Mouse (Mus musculus) myocyte (in vitro differentiated cells): ENCODE results near the gene Fam241a. TPM values are rescaled to one million over a fixed set of nuclear protein-coding genes. Genes with fewer than 3 reads are reported as not detected.

Source experiments
- H3K27me3 ChIP-seq: one replicate; pipeline ENCODE4 v1.6.1; 2011; ENCODE audit not compliant: control insufficient read depth, insufficient read depth, insufficient read length
- H3K36me3 ChIP-seq: one replicate; pipeline ENCODE4 v1.6.1; 2011; ENCODE audit not compliant: control insufficient read depth, insufficient read depth
- H3K4me2 ChIP-seq: one replicate; pipeline ENCODE4 v1.6.1; 2011; ENCODE audit warnings: low read depth, control low read depth
- H3K4me3 ChIP-seq: one replicate; pipeline ENCODE4 v1.5.1; 2011; ENCODE audit warnings: mild to moderate bottlenecking, control low read depth, moderate library complexity
- H3K79me2 ChIP-seq: one replicate; pipeline ENCODE4 v1.6.1; 2011; ENCODE audit not compliant: control insufficient read depth, insufficient read depth
- H3ac ChIP-seq: one replicate; pipeline ENCODE4 v1.6.1; 2011; ENCODE audit not compliant: control insufficient read depth, insufficient read length
- CEBPB ChIP-seq: IDR thresholded peaks from 2 replicates; pipeline ENCODE4 v1.6.1; 2011; ENCODE audit warnings: mild to moderate bottlenecking, moderate library complexity; ENCODE audit not compliant: poor library complexity, insufficient read depth, severe bottlenecking
- E2F4 ChIP-seq: IDR thresholded peaks from one replicate; pipeline ENCODE4 v1.6.1; 2011; ENCODE audit warnings: mild to moderate bottlenecking, control low read depth, moderate library complexity; ENCODE audit not compliant: insufficient read depth
- MAX ChIP-seq: IDR thresholded peaks from one replicate; pipeline ENCODE4 v1.6.1; 2011; ENCODE audit warnings: low read depth, mild to moderate bottlenecking, control low read depth
- MYOD1 ChIP-seq, 3 experiments: IDR thresholded peaks; one replicate each; pipeline ENCODE4 v1.6.1; 2011; ENCODE audit warnings: control low read depth in 2 of 3, low read depth in 2 of 3, mild to moderate bottlenecking in 2 of 3, moderate library complexity in 1 of 3; ENCODE audit not compliant: insufficient read length in 2 of 3, control insufficient read depth in 1 of 3
- MYOG ChIP-seq, 3 experiments: IDR thresholded peaks; one replicate each; pipeline ENCODE4 v1.6.1; 2011; ENCODE audit warnings: control low read depth in 2 of 3, low read depth in 2 of 3, mild to moderate bottlenecking in 2 of 3; ENCODE audit not compliant: insufficient read length in 2 of 3, control insufficient read depth in 1 of 3, insufficient read depth in 1 of 3
- POLR2A ChIP-seq: IDR thresholded peaks from one replicate; pipeline ENCODE4 v1.6.1; 2011; ENCODE audit warnings: low read depth, mild to moderate bottlenecking, control low read depth, moderate library complexity; ENCODE audit not compliant: insufficient read length
- POLR2AphosphoS2 ChIP-seq: IDR thresholded peaks from one replicate; pipeline ENCODE4 v1.6.1; 2011; ENCODE audit warnings: low read depth, control low read depth; ENCODE audit not compliant: insufficient read length
- REST ChIP-seq: IDR thresholded peaks from one replicate; pipeline ENCODE4 v1.6.1; 2011; ENCODE audit warnings: mild to moderate bottlenecking, control low read depth, moderate library complexity; ENCODE audit not compliant: insufficient read depth, insufficient read length
- SRF ChIP-seq: IDR thresholded peaks from one replicate; pipeline ENCODE4 v1.6.1; 2011; ENCODE audit warnings: low read depth; ENCODE audit not compliant: control insufficient read depth, insufficient read length
- TCF12 ChIP-seq: IDR thresholded peaks from one replicate; pipeline ENCODE4 v1.6.1; 2011; ENCODE audit warnings: mild to moderate bottlenecking, control low read depth; ENCODE audit not compliant: poor library complexity, insufficient read depth, severe bottlenecking
- TCF3 ChIP-seq: IDR thresholded peaks from one replicate; pipeline ENCODE4 v1.6.1; 2011; ENCODE audit warnings: low read depth, control low read depth; ENCODE audit not compliant: insufficient read length
- USF1 ChIP-seq: IDR thresholded peaks from one replicate; pipeline ENCODE4 v1.6.1; 2011; ENCODE audit warnings: low read depth, mild to moderate bottlenecking, control low read depth, moderate library complexity
- polyA plus RNA-seq: library from polyadenylated mRNA; unstranded; fragments of >200 nt; fragmentation: generic; extraction: Trizol; gene quantifications from one replicate; pipeline ENCODE4 v1.2.1, GENCODE M21; 2012; ENCODE audit warnings: missing spikeins

Gene Fam241a
- polyA plus RNA-seq, 1 experiment = 3.6 TPM

DNA sequence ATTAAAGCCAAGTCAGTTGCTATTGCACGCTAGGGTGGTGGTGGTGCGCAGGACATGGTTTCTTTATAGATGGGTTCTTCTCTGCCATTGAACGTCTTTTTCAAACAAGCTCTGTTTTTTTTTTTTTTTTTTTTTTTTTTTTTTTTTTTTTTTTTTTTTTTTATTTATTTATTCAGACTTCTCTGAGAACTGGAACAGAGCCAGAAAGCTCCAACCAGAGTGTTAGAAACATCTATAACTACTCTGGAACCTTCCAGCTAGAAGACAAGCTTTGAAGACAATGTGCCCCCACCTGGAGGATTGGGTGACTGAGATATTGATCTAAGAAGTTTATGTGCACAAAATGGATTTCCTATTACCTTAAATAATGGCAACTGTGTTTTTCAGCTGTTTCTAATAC, 32.6 kb downstream of the Fam241a start:
- no peaks in the 10 kb centered on the region for H3K79me2 ChIP-seq
- no peaks in the 10 kb centered on the region for H3K27me3 ChIP-seq
- H3K36me3 ChIP-seq = no peaks in the 10 kb centered on the region
- no peak overlapping the region for H3ac ChIP-seq
- no peak overlapping the region for H3K4me3 ChIP-seq
- no peak overlapping the region for H3K4me2 ChIP-seq
- no peak for TF ChIP-seq E2F4
- no peak for TF ChIP-seq MAX
- TF ChIP-seq TCF3 = no peak
- TF ChIP-seq POLR2AphosphoS2 = no peak
- no peak for TF ChIP-seq SRF
- no peak for TF ChIP-seq POLR2A
- no peak for TF ChIP-seq REST
- no peak for TF ChIP-seq USF1
- TF ChIP-seq TCF12 = no peak
- no peak for TF ChIP-seq MYOG (IDR thresholded peaks at IDR 0.05; ENCODE audit: control insufficient read depth in 1 of 3, insufficient read depth in 1 of 3, insufficient read length in 2 of 3, low read depth in 2 of 3)
- no peak for TF ChIP-seq MYOD1 (IDR thresholded peaks at IDR 0.05; ENCODE audit: control insufficient read depth in 1 of 3, insufficient read length in 2 of 3, low read depth in 2 of 3)
- TF ChIP-seq CEBPB = no peak

DNA sequence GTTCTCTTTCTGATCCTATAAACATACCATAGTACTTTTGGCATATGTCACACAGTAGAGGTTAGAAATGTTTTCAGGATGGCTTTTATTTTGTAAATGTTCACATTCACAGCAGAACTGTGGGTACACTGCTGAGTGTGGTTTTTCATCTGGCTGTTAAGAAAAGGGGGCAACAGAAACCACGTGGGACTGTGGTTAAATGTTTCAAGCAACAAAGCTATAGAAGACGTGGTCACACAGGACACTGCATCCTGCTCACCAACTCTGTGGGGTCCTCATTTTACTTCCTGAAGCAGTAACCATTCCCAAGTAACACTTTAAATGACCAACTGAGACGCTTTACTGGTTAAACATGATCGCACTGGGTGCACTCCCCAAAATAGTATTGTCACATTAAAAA, 33.6 kb downstream of the Fam241a start:
- Histone ChIP-seq H3K27me3 (no peaks in the 10 kb centered on the region), H3K4me2 (no peak overlapping the region), H3K4me3 (no peak overlapping the region), H3K79me2 (no peaks in the 10 kb centered on the region), H3K36me3 (no peaks in the 10 kb centered on the region), H3ac (no peak overlapping the region)
- no peak for TF ChIP-seq CEBPB
- TF ChIP-seq POLR2A = no peak
- TF ChIP-seq E2F4 = no peak
- no peak for TF ChIP-seq SRF
- no peak for TF ChIP-seq MYOD1 (IDR thresholded peaks at IDR 0.05; ENCODE audit: control insufficient read depth in 1 of 3, insufficient read length in 2 of 3, low read depth in 2 of 3)
- TF ChIP-seq TCF12 = no peak
- TF ChIP-seq TCF3 = no peak
- no peak for TF ChIP-seq POLR2AphosphoS2
- TF ChIP-seq MAX = no peak
- TF ChIP-seq MYOG (IDR thresholded peaks at IDR 0.05; ENCODE audit: control insufficient read depth in 1 of 3, insufficient read depth in 1 of 3, insufficient read length in 2 of 3, low read depth in 2 of 3) = no peak
- no peak for TF ChIP-seq REST
- TF ChIP-seq USF1 = no peak

DNA sequence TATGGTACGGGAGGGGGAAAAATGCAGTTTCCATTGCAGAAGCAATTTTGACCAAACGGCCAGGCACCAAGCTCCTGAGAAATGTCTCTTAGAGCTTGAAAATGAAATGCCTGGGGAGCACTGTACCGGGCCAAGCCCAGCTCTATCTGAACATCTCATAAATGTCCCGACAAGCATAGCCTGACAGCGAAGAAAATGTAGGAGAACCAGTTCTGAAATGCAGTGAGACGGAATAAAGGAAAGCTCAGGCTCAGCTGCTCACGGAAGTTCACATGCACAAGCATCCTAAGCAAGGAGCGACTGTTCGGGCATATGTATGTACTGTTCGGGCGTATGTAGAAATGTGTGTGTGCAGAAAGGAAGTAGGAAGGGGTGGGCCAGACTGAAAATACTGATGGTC, 34.8 kb downstream of the Fam241a start:
- Histone ChIP-seq H3K79me2 (no peaks in the 10 kb centered on the region), H3K27me3 (no peaks in the 10 kb centered on the region), H3K4me2 (no peak overlapping the region), H3K4me3 (no peak overlapping the region), H3ac (no peak overlapping the region), H3K36me3 (no peaks in the 10 kb centered on the region)
- TF ChIP-seq TCF3 (no peak), E2F4 (no peak), SRF (no peak)

DNA sequence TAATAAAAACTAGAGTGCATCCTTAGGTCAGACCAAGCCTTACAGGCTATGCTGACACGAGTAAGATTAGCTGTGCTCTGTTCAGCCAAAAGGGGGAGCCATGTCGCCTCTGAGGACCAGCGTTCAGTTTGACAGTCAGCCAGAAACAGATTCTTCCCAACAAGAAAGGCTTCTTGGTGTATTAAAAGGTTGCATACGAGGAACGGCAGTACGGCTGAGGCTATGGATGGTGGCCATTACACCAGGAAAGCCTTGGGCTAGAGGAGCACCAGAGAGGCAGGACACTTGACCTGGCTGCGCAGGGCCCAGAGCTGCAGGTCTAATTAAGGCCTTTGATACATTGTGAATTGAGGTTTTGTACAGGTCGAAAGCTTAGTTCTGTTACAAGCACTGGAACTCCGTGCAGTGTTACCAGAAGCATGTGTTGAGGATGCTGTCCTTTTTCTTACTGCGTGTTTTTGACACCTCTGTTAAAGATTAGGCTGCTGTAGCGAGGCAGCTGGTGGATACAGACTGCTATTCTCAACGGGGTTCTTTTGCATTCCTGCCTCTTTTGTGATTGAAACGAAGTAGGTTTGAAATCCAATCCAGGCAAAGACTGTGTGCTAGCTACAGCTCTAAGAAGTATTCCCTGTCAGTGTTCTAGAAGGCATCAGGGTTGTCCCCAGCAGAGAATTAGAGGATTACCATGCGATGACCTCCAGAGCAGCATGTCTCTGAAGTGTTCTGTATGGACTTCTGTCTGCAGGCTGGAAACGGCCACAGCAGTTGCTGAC, 42.5 kb downstream of the Fam241a start:
- Histone ChIP-seq H3K27me3 (no peaks in the 10 kb centered on the region), H3ac (no peak overlapping the region), H3K79me2 (no peaks in the 10 kb centered on the region), H3K4me2 (peak overlapping the region; percentile 22), H3K4me3 (no peak overlapping the region), H3K36me3 (no peaks in the 10 kb centered on the region)
- no peak for TF ChIP-seq TCF3
- no peak for TF ChIP-seq MAX
- TF ChIP-seq E2F4 = no peak
- no peak for TF ChIP-seq REST
- TF ChIP-seq MYOD1 (IDR thresholded peaks at IDR 0.05; ENCODE audit: control insufficient read depth in 1 of 3, insufficient read length in 2 of 3, low read depth in 2 of 3) = no peak
- no peak for TF ChIP-seq CEBPB
- TF ChIP-seq USF1 = no peak
- TF ChIP-seq POLR2A = no peak
- no peak for TF ChIP-seq POLR2AphosphoS2

DNA sequence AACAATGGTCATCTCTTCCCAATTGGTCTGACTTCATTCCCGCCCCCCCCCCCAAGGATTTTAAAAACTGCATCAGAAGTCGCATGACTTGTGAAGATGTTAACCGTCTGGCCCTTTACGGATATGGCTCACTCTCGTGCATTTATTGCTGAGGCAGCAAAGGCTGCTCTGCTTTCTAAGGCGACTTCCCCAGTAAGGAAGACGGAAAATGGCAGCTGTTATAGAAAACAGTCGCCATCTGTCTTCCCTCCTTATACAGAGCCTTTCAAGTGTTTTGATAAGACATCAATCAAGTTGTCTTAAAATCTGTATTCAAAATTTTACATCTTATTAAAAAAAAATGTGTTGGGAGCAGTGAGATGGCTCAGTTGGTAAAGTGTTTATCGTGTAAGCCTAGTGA, 43.4 kb downstream of the Fam241a start:
- Histone ChIP-seq H3K4me3 (no peak overlapping the region), H3K4me2 (no peak overlapping the region), H3K27me3 (no peaks in the 10 kb centered on the region), H3K79me2 (no peaks in the 10 kb centered on the region), H3K36me3 (no peaks in the 10 kb centered on the region), H3ac (no peak overlapping the region)
- TF ChIP-seq TCF3 (no peak), USF1 (no peak), REST (no peak), SRF (no peak), POLR2A (no peak), MYOD1 (IDR thresholded peaks at IDR 0.05; ENCODE audit: control insufficient read depth in 1 of 3, insufficient read length in 2 of 3, low read depth in 2 of 3) (no peak), POLR2AphosphoS2 (no peak), MAX (no peak), MYOG (IDR thresholded peaks at IDR 0.05; ENCODE audit: control insufficient read depth in 1 of 3, insufficient read depth in 1 of 3, insufficient read length in 2 of 3, low read depth in 2 of 3) (no peak), E2F4 (no peak), CEBPB (no peak), TCF12 (no peak)
